Mouse (Mus musculus) embryo, embryonic 10.5 days (tissue): ENCODE measurements around the gene Cdh9.

ENCODE experiments used
- DNase-seq: peaks from one replicate; pipeline ENCODE4 v3.0.0-alpha.2; 2015; ENCODE audit warnings: low spot score

Gene Cdh9

DNA sequence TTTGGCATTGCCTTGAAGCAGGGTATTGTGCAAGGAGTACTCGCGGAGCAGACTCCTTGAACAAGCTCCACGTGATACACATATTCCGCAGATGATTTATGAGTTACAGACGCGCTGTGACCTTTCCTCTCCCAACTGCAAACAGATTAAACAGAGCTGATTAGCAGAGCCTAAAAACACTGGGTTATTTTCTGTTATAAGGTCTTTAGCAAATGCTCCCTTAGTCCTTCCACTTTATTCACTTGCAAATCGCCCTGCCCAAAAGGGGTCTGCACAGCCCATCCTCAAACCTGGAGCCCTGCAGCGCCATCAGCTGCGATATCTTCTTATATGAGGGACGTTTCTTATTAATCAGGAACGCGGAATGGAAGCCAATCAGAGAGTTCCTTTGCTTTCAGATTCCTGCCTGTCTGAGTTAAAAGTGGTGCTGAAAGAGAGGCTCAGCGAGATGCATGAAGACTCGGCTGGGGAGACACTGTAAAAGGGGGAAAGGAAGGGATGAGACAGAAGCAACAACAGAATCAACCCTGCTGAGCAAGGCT, at the start of gene Cdh9:
TSS of gene Cdh9 (plus strand) at position 287 of the 542 bp plus-strand sequence.
- peak; percentile 41 for DNase-seq

DNA sequence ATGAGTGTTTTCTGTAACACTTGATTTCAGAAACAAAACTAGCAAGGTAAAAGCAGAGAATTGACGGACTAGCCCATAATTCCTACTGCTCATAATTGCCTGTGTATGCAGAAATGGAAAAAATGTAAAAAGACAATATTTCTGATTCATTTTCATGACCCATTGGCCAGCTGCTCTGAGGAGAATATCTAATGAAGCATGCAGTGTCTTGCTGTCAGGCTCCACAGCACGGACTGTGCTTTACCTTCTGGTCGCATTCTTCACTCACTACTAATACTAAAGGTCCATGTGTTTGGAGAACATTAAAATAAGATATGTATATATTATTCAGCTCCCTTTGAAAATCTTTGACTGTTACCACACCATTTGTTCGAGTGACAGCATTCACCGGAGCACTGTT, 49.5 kb upstream of the Cdh9 start:
- no peak for DNase-seq

DNA sequence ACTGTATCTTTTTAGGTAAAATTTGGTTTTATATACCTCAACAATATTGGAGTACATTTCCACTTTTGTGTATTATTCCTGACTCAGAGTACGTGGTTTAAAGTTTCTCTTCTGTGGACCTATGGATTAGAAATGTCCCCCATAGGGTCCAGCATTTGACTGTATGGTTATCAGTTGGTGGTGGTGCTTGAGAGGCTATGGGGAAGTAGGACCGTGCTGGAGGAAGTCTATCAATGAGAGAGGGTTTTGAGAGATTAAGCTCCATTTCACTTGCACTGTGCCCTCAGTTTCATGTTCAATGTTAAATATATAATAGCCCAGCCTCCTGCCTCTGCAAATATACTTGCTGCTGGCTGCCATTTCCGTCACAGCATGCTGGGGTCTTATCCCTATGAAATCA, 28.7 kb upstream of the Cdh9 start:
- no peak for DNase-seq

DNA sequence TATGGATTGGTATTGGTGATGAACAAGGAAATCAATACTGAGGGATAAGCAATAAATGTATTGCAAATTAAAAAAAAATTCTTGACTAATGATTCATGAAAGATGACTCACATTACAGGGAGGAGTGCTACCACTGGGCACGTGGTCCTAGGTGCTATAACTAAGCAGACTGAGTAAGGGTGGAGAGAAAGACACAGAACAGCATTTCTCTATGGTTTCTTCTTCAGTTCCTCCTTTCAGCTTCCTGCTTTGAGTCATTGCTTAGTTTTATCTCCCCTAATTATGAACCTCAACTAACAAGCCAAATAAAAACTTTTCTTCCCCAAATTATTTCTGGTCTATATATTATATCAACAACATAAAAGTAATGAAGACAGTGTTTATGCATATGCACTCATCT, 26.2 kb upstream of the Cdh9 start:
- no peak for DNase-seq

DNA sequence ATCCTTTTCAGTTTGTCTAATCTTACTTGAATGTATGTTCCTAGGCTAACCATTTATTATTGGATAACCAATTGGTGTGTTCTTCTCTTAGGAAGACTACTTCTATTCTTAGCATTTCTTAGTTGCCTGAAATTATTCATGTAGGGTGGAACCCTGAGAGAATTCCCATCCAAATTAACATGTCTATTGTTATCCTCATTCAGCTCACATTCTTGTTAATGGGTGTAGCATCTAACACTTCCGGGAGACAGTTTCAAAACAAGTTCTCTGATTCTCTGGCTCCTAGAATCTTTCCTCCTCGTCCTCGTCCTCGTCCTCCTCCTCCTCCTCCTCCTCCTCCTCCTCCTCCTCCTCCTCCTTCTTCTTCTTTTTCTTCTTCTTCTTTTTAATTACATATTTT, 10.5 kb downstream of the Cdh9 start:
- DNase-seq = no peak

DNA sequence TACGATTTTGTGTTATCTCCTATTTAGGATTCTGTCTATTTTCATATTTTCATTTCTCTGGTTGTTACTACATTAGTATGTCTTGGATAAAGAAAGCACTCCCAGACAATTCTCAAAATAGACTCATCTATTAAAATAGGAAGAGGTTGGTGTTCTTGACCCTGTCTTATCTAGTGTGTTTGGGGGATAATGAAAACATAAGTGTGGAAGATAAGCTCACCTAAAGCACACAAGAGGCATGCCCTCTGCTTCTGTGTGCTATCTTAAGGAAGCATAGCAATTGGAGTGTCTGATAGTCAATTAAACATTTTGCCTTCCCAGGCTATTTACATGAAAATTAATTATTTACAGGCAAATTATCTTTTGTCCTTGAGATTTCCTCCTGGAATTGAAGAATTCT, 18.1 kb downstream of the Cdh9 start:
- no peak for DNase-seq

DNA sequence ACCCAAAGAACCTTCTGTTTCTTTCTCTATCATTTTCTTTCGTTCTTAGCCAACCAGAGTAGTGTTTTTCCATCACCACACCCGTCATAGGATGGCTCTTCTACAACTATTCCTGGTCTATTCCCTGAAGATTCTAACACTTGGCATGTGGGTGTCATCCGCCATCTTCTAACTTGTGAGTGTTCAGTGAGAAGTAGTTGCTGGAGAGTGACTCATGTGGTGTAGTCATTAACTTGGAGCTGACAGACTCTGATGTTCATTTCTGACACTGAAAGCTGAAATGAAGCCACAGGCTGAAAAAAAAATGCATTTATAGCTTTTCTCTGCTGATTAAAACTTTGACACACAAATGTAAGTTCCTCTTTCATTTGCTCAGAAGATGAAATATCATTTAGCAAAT, 34.7 kb downstream of the Cdh9 start:
- DNase-seq = no peak

DNA sequence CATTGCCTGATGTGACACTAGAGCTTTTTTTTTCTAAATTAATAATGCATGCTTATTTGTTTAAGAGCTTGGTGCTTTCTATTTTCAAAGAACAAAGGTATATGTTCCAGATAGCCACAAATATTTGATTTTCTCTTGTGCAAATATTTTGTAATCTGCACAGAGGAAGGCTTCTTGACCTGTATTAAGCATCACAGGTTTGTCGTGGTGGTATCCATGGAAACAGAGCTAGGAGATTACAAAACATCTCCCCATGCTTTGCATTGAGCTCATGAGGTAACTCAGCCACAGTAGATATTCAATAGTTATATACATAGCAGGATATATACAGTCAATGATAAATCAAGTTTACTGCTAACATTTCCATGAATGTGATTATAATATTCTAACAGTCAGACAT, 56.0 kb downstream of the Cdh9 start:
- DNase-seq = no peak

DNA sequence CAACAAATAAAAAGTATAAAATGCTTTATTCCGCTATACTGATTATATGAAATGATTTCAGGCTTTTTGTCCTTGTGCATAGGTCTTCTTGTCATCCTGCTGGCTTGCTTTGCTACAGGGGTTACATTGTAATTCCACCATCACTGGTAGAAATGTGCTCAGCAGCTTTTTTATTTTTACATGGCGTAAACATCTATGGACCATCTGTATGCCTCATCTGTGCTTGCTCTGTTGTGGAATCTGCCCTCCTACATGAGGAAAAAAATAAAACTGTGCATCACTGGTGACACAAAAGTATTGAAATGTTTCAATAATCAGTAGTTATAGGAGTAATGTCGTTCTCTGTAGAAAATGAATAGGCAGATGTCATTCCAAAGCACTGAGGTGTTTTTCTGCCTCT, 64.3 kb downstream of the Cdh9 start:
- no peak for DNase-seq

DNA sequence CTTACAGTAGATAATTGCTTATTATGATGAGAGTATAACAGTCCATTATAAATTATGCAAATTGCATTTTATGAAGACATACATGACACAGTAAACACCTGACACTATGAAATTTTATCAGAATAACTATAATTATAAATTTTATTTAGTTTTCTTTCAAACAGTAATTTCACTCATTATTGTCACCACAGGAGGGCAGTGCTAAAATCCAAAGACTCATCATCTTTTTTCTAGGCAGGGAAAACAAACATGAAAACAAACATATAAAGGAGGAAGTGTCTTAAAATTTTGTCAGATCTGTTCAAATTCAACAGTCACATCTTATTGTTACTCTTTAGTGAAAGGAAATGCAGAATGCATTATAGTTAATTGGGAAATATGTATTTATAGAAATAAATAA, 72.7 kb downstream of the Cdh9 start:
- no peak for DNase-seq

DNA sequence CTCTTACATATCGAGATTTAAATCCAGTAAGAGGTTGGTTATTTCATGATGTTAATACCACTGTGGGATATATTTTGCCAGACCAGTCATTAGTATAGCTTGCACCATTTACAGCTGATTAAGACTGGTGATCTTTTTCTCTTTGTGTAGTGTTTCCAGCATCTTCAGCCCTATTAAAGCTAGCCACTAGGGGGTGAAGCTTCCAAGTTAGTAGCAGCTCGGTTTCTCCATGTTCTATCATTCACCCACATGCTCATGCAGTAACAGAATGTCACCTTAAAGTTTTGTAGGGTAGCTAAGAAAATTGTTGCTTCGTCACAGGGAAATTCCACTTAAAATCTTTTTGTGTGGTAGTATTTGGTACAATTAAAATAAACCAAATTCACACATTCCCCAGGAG, 82.2 kb downstream of the Cdh9 start:
- DNase-seq = no peak

DNA sequence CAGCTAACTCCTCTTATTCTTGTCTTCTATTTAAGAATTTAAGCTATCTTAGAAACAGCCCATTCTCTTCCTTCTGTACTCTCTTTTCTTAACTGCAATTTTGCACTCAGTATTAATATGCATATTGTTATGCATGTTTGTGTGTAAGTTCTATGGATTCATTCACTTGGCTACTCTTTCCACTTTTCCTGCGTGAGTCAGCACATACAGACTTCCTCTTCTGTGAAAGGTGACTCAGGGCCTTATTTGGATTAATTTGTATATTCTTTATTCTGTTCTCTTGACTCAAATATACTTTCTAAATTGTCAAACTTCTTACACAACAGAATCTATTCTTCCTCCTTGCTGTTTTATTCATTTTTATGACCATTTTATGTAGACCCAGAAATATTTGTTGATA, 85.5 kb downstream of the Cdh9 start:
- DNase-seq = no peak

DNA sequence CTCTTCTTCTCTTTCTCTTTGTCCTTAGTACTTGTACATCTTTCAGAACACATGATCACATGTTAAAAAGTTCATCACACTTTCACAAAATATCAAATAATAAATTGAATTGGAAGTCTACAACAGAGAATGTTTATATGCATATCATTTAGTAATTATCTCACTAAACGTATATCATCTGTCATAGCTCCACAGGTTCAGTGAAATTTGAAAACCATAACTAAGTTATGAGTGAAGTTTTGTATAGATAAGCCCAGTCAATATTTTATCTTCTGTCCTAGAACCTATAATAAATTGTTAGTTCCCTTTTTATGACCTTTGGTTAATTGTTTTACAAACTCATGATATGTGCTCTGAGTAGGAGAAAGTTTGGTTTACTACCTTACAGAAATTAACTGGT, 106.2 kb downstream of the Cdh9 start:
- no peak for DNase-seq

DNA sequence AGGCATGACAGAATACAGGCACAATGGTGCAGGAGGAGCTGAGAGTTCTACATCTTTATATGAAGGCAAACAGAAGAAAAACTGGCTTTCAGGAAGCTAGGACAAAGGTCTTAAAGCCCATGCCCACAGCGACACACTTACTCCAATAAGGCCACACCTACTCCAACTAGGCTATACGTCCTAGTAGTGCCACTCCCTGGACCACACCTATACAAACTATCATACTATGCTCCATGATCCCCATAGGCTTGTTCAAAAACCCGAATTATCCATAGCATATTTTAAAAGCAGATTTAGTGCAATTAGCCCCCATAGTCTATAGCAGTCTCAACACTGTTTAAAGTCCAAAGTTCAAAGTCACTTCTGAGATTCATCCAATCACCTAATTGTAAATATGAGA, 154.0 kb downstream of the Cdh9 start:
- no peak for DNase-seq

DNA sequence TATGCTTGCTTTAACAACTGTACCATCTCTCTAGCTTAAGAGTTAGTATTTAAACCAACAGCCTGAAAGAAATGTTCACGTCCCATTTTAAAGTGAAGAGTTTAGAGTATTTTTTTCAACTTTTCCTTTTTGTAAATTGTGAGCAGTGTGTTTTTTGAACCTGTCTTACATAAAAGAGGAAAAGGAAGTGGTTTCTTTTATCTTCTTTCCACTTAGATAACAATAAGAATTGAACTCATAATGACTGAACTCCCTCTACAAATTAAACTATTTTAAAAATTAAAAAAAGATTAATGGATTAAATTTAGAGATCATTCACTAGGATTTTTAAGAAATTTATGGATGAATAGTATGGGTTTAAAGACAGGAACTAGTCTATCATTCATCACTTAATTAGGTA, 168.1 kb downstream of the Cdh9 start:
- DNase-seq = no peak
